Mouse (Mus musculus) ES-E14 (cell line): ENCODE measurements at regions not wholly inside any gene's neighbourhood (a gene's known extent, or its start where the extent isn't known, plus 50 kb on each side); places are given as distances from the start of the nearest gene placed in this dataset.

Experiments
- CHD2 ChIP-seq: IDR thresholded peaks from 2 replicates; pipeline ENCODE4 v1.6.1; 2014; ENCODE audit warnings: mild to moderate bottlenecking, low read depth, low read length, inconsistent platforms
- MAFK ChIP-seq: IDR thresholded peaks from 2 replicates; pipeline ENCODE4 v1.6.1; 2014; ENCODE audit warnings: mild to moderate bottlenecking, low read depth, low read length, inconsistent platforms; ENCODE audit not compliant: insufficient read depth
- ZC3H11A ChIP-seq: IDR thresholded peaks from 2 replicates; pipeline ENCODE4 v1.6.1; 2012; ENCODE audit warnings: low read depth, mild to moderate bottlenecking, inconsistent platforms, low read length, borderline replicate concordance

DNA sequence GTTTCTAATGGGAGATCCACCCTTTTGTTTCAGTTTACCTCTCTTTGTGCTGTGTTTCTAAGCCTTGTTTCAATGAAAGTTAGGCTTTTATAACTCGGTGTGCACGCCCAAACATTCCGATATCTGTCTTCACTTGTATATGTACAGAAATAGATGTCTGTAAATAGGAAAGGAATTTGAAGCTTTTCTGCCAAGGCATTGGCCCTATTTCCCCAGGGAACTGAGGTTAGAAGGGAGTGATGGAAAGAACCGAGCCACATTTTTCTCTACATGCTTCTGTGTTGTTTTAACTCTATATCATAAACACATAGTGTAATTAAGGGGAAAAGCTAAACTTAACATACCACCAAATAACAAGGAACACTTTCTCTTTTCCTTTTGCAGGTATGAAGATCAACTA lies 653.8 kb upstream of the 4930452B06Rik start:
- no peak for TF ChIP-seq ZC3H11A
- TF ChIP-seq CHD2: no peak
- no peak for TF ChIP-seq MAFK
